9 mouse cellular contexts compared by ENCODE assay signal in genomic region chr16:39052971-39053370, GRCm38 (mm10).
DNase-seq lines count a peak whose midpoint lies in the region; ATAC-seq lines count a peak whose summit lies in the region.
"Had no signal": no experiment of that assay in that cellular context is flagged by ENCODE, and none has a peak within 500 bp of the region (broad histone marks: within the 10 kb centered on the region; RNA-seq: fewer than 3 reads in every experiment).

No protein-coding gene starts in this region.

- H3K4me3 ChIP-seq in heart, embryonic 11.5 days (ENCODE audit: low read depth, low read length): no peak overlapping the region
- H3K4me3 ChIP-seq in heart, embryonic 10.5 days: no peak overlapping the region
- H3K4me3 ChIP-seq: megakaryocyte, embryonic 14.5 days had no signal

- DNase-seq in heart, adult 18-20 months: peak; percentile 19 to 72
- DNase-seq in ZHBTc4 (ENCODE audit: low read depth, low spot score): peak; percentile 75
- DNase-seq in cerebellum, postnatal 4 days (ENCODE audit: low spot score in 2 of 2): peak; percentile 84 to 87
- peak; percentile 85 for DNase-seq in heart, embryonic 10.5 days (ENCODE audit: low spot score)
- DNase-seq in layer of hippocampus, postnatal 14 days (ENCODE audit: low spot score in 2 of 2): peak; percentile 79 to 89
- DNase-seq in testis, postnatal 14 days (ENCODE audit: low spot score): peak; percentile 36

- H3K4me1 ChIP-seq in heart, embryonic 11.5 days (ENCODE audit: control insufficient read depth, insufficient read depth, low read length): no peaks in the 10 kb centered on the region; the same call in 1 of the 2 replicates
- H3K4me1 ChIP-seq in heart, embryonic 10.5 days: peaks cover 13% of the 10 kb centered on the region
- H3K4me1 ChIP-seq: megakaryocyte, embryonic 14.5 days had no signal

- no peak overlapping the region for H3K27ac ChIP-seq in heart, embryonic 11.5 days (ENCODE audit: low read depth, low read length)
- no peak overlapping the region for H3K27ac ChIP-seq in heart, embryonic 10.5 days

- no peak for ATAC-seq in heart, embryonic 11.5 days (replicated peaks; ENCODE audit: insufficient number of reproducible peaks, low FRiP score, low TSS enrichment)
- ATAC-seq in megakaryocyte progenitor cell, adult 5-6 weeks (replicated peaks; ENCODE audit: poor library complexity): peak; percentile 78

- H3K27me3 ChIP-seq in heart, embryonic 11.5 days (ENCODE audit: control insufficient read depth, insufficient read depth, low read length): no peaks in the 10 kb centered on the region
- 0 out of 2 replicates have a peak, but pooled peaks cover 3% of the 10 kb centered on the region for H3K27me3 ChIP-seq in heart, embryonic 10.5 days (ENCODE audit: insufficient read depth, poor library complexity, severe bottlenecking)
- H3K27me3 ChIP-seq: megakaryocyte, embryonic 14.5 days had no signal

- no peaks in the 10 kb centered on the region for H3K9me3 ChIP-seq in heart, embryonic 11.5 days (replicated peaks; ENCODE audit: control insufficient read depth, low read length)
- H3K9me3 ChIP-seq in heart, embryonic 10.5 days: no peaks in the 10 kb centered on the region
- H3K9me3 ChIP-seq: megakaryocyte, embryonic 14.5 days had no signal

- H3K9ac ChIP-seq in heart, embryonic 11.5 days (ENCODE audit: low read depth, low read length): no peak overlapping the region

- WGBS in heart, embryonic 11.5 days (ENCODE audit: insufficient replicate concordance): 0% methylated on average over 2 of the region's 2 CpGs
- WGBS in heart, embryonic 10.5 days: 0% methylated on average over 2 of the region's 2 CpGs

- H3K36me3 ChIP-seq in heart, embryonic 11.5 days (ENCODE audit: control insufficient read depth, insufficient read depth, low read length): no peaks in the 10 kb centered on the region
- H3K36me3 ChIP-seq in heart, embryonic 10.5 days: no peaks in the 10 kb centered on the region

- H3K4me2 ChIP-seq in heart, embryonic 11.5 days: no peak overlapping the region
